Mouse (Mus musculus) stomach, embryonic 14.5 days (tissue): ENCODE measurements at regions not wholly inside any gene's neighbourhood (a gene's known extent, or its start where the extent isn't known, plus 50 kb on each side); places are given as distances from the start of the nearest gene placed in this dataset.

ENCODE experiments used
- ATAC-seq: fragments of 200-750 bp; cut with Nextera tagmentation; 2 replicates; pipeline ENCODE4 v1.8.0; 2017; ENCODE audit warnings: low read depth, moderate TSS enrichment; ENCODE audit not compliant: insufficient number of reproducible peaks, insufficient read depth, low FRiP score
- H3K27ac ChIP-seq: fragments of 300-500 bp; sonication (generic); 2 replicates; pipeline ENCODE4 v1.5.1; 2014; ENCODE audit warnings: mild to moderate bottlenecking, low read length, moderate library complexity, mixed read lengths
- H3K27me3 ChIP-seq: fragments of 300-500 bp; sonication (generic); 2 replicates; pipeline ENCODE4 v1.6.1; 2014; ENCODE audit warnings: low read length, control low read depth, mixed read lengths; ENCODE audit not compliant: control insufficient read depth, insufficient read depth
- H3K36me3 ChIP-seq: fragments of 300-500 bp; sonication (generic); 2 replicates; pipeline ENCODE4 v1.6.1; 2014; ENCODE audit warnings: mild to moderate bottlenecking, control low read depth, low read length, moderate library complexity, mixed read lengths; ENCODE audit not compliant: control insufficient read depth, insufficient read depth
- H3K4me1 ChIP-seq: fragments of 300-500 bp; sonication (generic); 2 replicates; pipeline ENCODE4 v1.6.1; 2014; ENCODE audit warnings: low read length, control low read depth, mixed read lengths; ENCODE audit not compliant: control insufficient read depth, insufficient read depth
- H3K4me2 ChIP-seq: fragments of 300-500 bp; sonication (generic); replicated peaks from 2 replicates; pipeline ENCODE4 v1.6.1; 2014; ENCODE audit warnings: low read depth, low read length, control low read depth
- H3K4me3 ChIP-seq: fragments of 300-500 bp; sonication (generic); 2 replicates; pipeline ENCODE4 v1.5.1; 2014; ENCODE audit warnings: low read depth, low read length, control low read depth
- H3K9ac ChIP-seq: fragments of 300-500 bp; sonication (generic); replicated peaks from 2 replicates; pipeline ENCODE4 v1.6.1; 2014; ENCODE audit warnings: low read depth, mild to moderate bottlenecking, control low read depth, low read length, moderate library complexity, mixed read lengths
- H3K9me3 ChIP-seq: fragments of 300-500 bp; sonication (generic); 2 replicates; pipeline ENCODE4 v1.6.1; 2016; ENCODE audit warnings: low read depth, low read length, control low read depth; ENCODE audit not compliant: control insufficient read depth
- WGBS: fragments of 180-500 bp; shearing (Covaris S2); extraction: QIAGEN DNeasy Blood & Tissue Kit; methylation state at CpG from one replicate; pipeline ENCODE4 v1.1.7; 2014; 5-methylcytosine and 5-hydroxymethylcytosine counted together

- Histone ChIP-seq H3K9me3 (no peaks in the 10 kb centered on the region), H3K9ac (no peak overlapping the region), H3K36me3 (no peaks in the 10 kb centered on the region), H3K4me3 (no peak overlapping the region), H3K27me3 (no peaks in the 10 kb centered on the region), H3K4me2 (no peak overlapping the region), H3K27ac (peak overlapping the region; percentile 90; the same call in 1 of the 2 replicates), H3K4me1 (peaks cover 8% of the 10 kb centered on the region; the same call in 1 of the 2 replicates)
- 79% methylated on average over 2 of the region's 2 CpGs for WGBS
- no peak for ATAC-seq
These were observed 68.9 kb upstream of the Cd180 start for GRCm38 (mm10) chr13:102624461-102624860.

GRCm38 (mm10) chr13:102625171-102625835 is 68.1 kb upstream of the Cd180 start:
- Histone ChIP-seq H3K4me3 (no peak overlapping the region), H3K4me1 (peaks cover 8% of the 10 kb centered on the region; the same call in 1 of the 2 replicates), H3K9ac (no peak overlapping the region), H3K27me3 (no peaks in the 10 kb centered on the region), H3K27ac (peak overlapping the region; percentile 90; the same call in 1 of the 2 replicates), H3K9me3 (no peaks in the 10 kb centered on the region), H3K4me2 (no peak overlapping the region), H3K36me3 (no peaks in the 10 kb centered on the region)
- 31% methylated on average over 8 of the region's 8 CpGs for WGBS
- ATAC-seq = peak; percentile 85; the same call in 1 of the 2 replicates

- Histone ChIP-seq H3K36me3 (no peaks in the 10 kb centered on the region), H3K4me2 (no peak overlapping the region), H3K27ac (peak overlapping the region; percentile 90), H3K9me3 (no peaks in the 10 kb centered on the region), H3K9ac (no peak overlapping the region), H3K4me1 (peaks cover 8% of the 10 kb centered on the region; the same call in 1 of the 2 replicates), H3K4me3 (no peak overlapping the region), H3K27me3 (no peaks in the 10 kb centered on the region)
- 36% methylated on average over 5 of the region's 5 CpGs for WGBS
- ATAC-seq = no peak
These were observed 67.5 kb upstream of the Cd180 start for GRCm38 (mm10) chr13:102625836-102626340.

GRCm38 (mm10) chr13:102627786-102628185 is 65.6 kb upstream of the Cd180 start:
- H3K4me2 ChIP-seq = no peak overlapping the region
- H3K36me3 ChIP-seq = no peaks in the 10 kb centered on the region
- no peak overlapping the region for H3K4me3 ChIP-seq
- no peak for ATAC-seq
- no peaks in the 10 kb centered on the region for H3K9me3 ChIP-seq
- no peak overlapping the region for H3K9ac ChIP-seq
- no peaks in the 10 kb centered on the region for H3K27me3 ChIP-seq
- WGBS = 96% methylated on average over 4 of the region's 4 CpGs
- H3K27ac ChIP-seq = no peak overlapping the region
- H3K4me1 ChIP-seq = peaks cover 8% of the 10 kb centered on the region; the same call in 1 of the 2 replicates

- H3K4me1 ChIP-seq = peaks cover 8% of the 10 kb centered on the region; the same call in 1 of the 2 replicates
- no peak overlapping the region for H3K4me3 ChIP-seq
- H3K36me3 ChIP-seq = no peaks in the 10 kb centered on the region
- no peak overlapping the region for H3K9ac ChIP-seq
- H3K27ac ChIP-seq = no peak overlapping the region
- no peak for ATAC-seq
- H3K27me3 ChIP-seq = no peaks in the 10 kb centered on the region
- no peak overlapping the region for H3K4me2 ChIP-seq
- WGBS = 67% methylated on average over 7 of the region's 7 CpGs
- H3K9me3 ChIP-seq = no peaks in the 10 kb centered on the region
These were observed 64.2 kb upstream of the Cd180 start for GRCm38 (mm10) chr13:102629176-102629575.

- Histone ChIP-seq H3K27ac (no peak overlapping the region), H3K36me3 (no peaks in the 10 kb centered on the region), H3K4me1 (peaks cover 5% of the 10 kb centered on the region), H3K9me3 (no peaks in the 10 kb centered on the region; the same call in 1 of the 2 replicates), H3K4me3 (no peak overlapping the region), H3K27me3 (no peaks in the 10 kb centered on the region), H3K4me2 (no peak overlapping the region), H3K9ac (no peak overlapping the region)
- ATAC-seq = no peak
- 86% methylated on average over 10 of the region's 10 CpGs for WGBS
These were observed 59.0 kb upstream of the Cd180 start for GRCm38 (mm10) chr13:102634236-102634957.

- Histone ChIP-seq H3K4me2 (no peak overlapping the region), H3K27ac (no peak overlapping the region)
- ATAC-seq = no peak
These were observed 57.3 kb upstream of the Cd180 start for GRCm38 (mm10) chr13:102636032-102636431.

GRCm38 (mm10) chr13:102637059-102637458 is 56.3 kb upstream of the Cd180 start:
- Histone ChIP-seq H3K9ac (no peak overlapping the region), H3K9me3 (no peaks in the 10 kb centered on the region; the same call in 1 of the 2 replicates), H3K27ac (no peak overlapping the region), H3K27me3 (no peaks in the 10 kb centered on the region), H3K4me1 (peaks cover 5% of the 10 kb centered on the region), H3K36me3 (no peaks in the 10 kb centered on the region), H3K4me2 (no peak overlapping the region), H3K4me3 (no peak overlapping the region)
- ATAC-seq = no peak
- WGBS = 29% methylated on average over 5 of the region's 5 CpGs

More at GRCm38 (mm10) chr13:102636032-102636431, 57.3 kb upstream of the Cd180 start:
- H3K36me3 ChIP-seq = no peaks in the 10 kb centered on the region
- 52% methylated on average over 8 of the region's 8 CpGs for WGBS
- no peak overlapping the region for H3K4me3 ChIP-seq
- no peak overlapping the region for H3K9ac ChIP-seq
- no peaks in the 10 kb centered on the region; the same call in 1 of the 2 replicates for H3K9me3 ChIP-seq
- H3K27me3 ChIP-seq = no peaks in the 10 kb centered on the region
- H3K4me1 ChIP-seq = peaks cover 5% of the 10 kb centered on the region
